Mouse (Mus musculus) CH12.LX (cell line): ENCODE measurements around the gene Prkca. TPM values are rescaled to one million over a fixed set of nuclear protein-coding genes. Genes with fewer than 3 reads are reported as not detected.
A peak's percentile ranks its signal among the peaks of the same experiment; 100 is the strongest.

ENCODE experiments used
- DNase-seq: peaks from one replicate; pipeline ENCODE4 v3.0.0-alpha.2; 2013; ENCODE audit errors: extremely low read depth
- H3K27ac ChIP-seq: 2 replicates; pipeline ENCODE4 v1.5.1; 2012; ENCODE audit warnings: low read depth, mild to moderate bottlenecking, control low read depth, moderate library complexity; ENCODE audit not compliant: insufficient read depth
- H3K27me3 ChIP-seq: replicated peaks from 2 replicates; pipeline ENCODE3; 2012; ENCODE audit warnings: inconsistent platforms
- H3K36me3 ChIP-seq, 2 experiments: replicated peaks in 1 of 2; 2 replicates each; pipeline versions ENCODE3 to v1.6.1; 2012; ENCODE audit warnings: inconsistent platforms in 1 of 2, low read length in 1 of 2, mild to moderate bottlenecking in 1 of 2, mixed read lengths in 1 of 2, moderate library complexity in 1 of 2; ENCODE audit not compliant: control insufficient read depth in 1 of 2, insufficient read depth in 1 of 2
- H3K4me1 ChIP-seq, 2 experiments: 2 replicates each; pipeline ENCODE4 v1.6.1; 2012; ENCODE audit warnings: inconsistent platforms in 1 of 2, moderate library complexity in 1 of 2; ENCODE audit not compliant: insufficient read depth in 2 of 2, control insufficient read depth in 1 of 2
- H3K4me2 ChIP-seq: 2 replicates; pipeline ENCODE4 v1.6.1; 2012; ENCODE audit warnings: low read depth, mild to moderate bottlenecking, control low read depth; ENCODE audit not compliant: poor library complexity, insufficient read depth, severe bottlenecking
- H3K4me3 ChIP-seq, 3 experiments: fragments of 150-350 bp in 1 of 3; sonication (generic) in 1 of 3; replicated peaks in 1 of 3; 2 replicates each; pipeline versions ENCODE3 to v1.5.1; 2011 to 2012; ENCODE audit warnings: low read depth in 2 of 3, low read length in 2 of 3, mild to moderate bottlenecking in 2 of 3, moderate library complexity in 2 of 3, control low read depth in 1 of 3, improper control_type of control experiment in 1 of 3, inconsistent platforms in 1 of 3, mixed read lengths in 1 of 3; ENCODE audit not compliant: poor library complexity in 1 of 3
- H3K79me2 ChIP-seq: replicated peaks from 2 replicates; pipeline ENCODE4 v1.6.1; 2012; ENCODE audit warnings: mild to moderate bottlenecking, moderate library complexity; ENCODE audit not compliant: control insufficient read depth, poor library complexity, insufficient read depth, severe bottlenecking; ENCODE audit errors: extremely low read depth
- H3K9ac ChIP-seq: 2 replicates; pipeline ENCODE4 v1.6.1; 2012; ENCODE audit warnings: low read depth, mild to moderate bottlenecking, control low read depth, moderate library complexity; ENCODE audit not compliant: insufficient read depth
- H3K9me3 ChIP-seq: replicated peaks from 2 replicates; pipeline ENCODE3; 2012; ENCODE audit warnings: low read length, inconsistent platforms, mixed read lengths
- BHLHE40 ChIP-seq: IDR thresholded peaks from 2 replicates; pipeline ENCODE4 v1.6.1; 2011; ENCODE audit warnings: mild to moderate bottlenecking, low read depth, low read length, improper control_type of control experiment
- CHD1 ChIP-seq: IDR thresholded peaks from 2 replicates; pipeline ENCODE4 v1.6.1; 2012; ENCODE audit warnings: low read depth, low read length, improper control_type of control experiment, inconsistent platforms
- CHD2 ChIP-seq: IDR thresholded peaks from 2 replicates; pipeline ENCODE4 v1.6.1; 2011; ENCODE audit warnings: low read length, improper control_type of control experiment
- E2F4 ChIP-seq: IDR thresholded peaks from 2 replicates; pipeline ENCODE4 v1.6.1; 2011; ENCODE audit warnings: low read depth, low read length, improper control_type of control experiment; ENCODE audit not compliant: insufficient replicate concordance
- ELF1 ChIP-seq: IDR thresholded peaks from 2 replicates; pipeline ENCODE4 v1.6.1; 2014; ENCODE audit warnings: low read depth, mild to moderate bottlenecking, inconsistent platforms, low read length, improper control_type of control experiment
- ETS1 ChIP-seq: conservative IDR thresholded peaks from 2 replicates; pipeline ENCODE4 v1.6.1; 2012; ENCODE audit warnings: low read depth, mild to moderate bottlenecking, inconsistent platforms, low read length, improper control_type of control experiment, moderate library complexity
- GABPA ChIP-seq: IDR thresholded peaks from 2 replicates; pipeline ENCODE4 v1.6.1; 2012; ENCODE audit warnings: low read depth, low read length, improper control_type of control experiment, inconsistent platforms; ENCODE audit not compliant: insufficient replicate concordance
- HCFC1 ChIP-seq: IDR thresholded peaks from 2 replicates; pipeline ENCODE4 v1.6.1; 2012; ENCODE audit warnings: low read depth, mild to moderate bottlenecking, inconsistent platforms, low read length, improper control_type of control experiment
- IRF4 ChIP-seq: IDR thresholded peaks from 2 replicates; pipeline ENCODE4 v1.6.1; 2014; ENCODE audit warnings: low read depth, mild to moderate bottlenecking, inconsistent platforms, low read length, improper control_type of control experiment
- JUN ChIP-seq: IDR thresholded peaks from 2 replicates; pipeline ENCODE4 v1.6.1; 2011; ENCODE audit warnings: low read depth, mild to moderate bottlenecking, low read length, improper control_type of control experiment, moderate library complexity; ENCODE audit not compliant: insufficient read depth
- JUND ChIP-seq: conservative IDR thresholded peaks from 2 replicates; pipeline ENCODE4 v1.6.1; 2011; ENCODE audit warnings: low read depth, low read length, improper control_type of control experiment
- KAT2A ChIP-seq: IDR thresholded peaks from 2 replicates; pipeline ENCODE4 v1.6.1; 2012; ENCODE audit warnings: low read length, improper control_type of control experiment, inconsistent platforms; ENCODE audit not compliant: insufficient replicate concordance
- MAFK ChIP-seq: IDR thresholded peaks from 2 replicates; pipeline ENCODE4 v1.6.1; 2011; ENCODE audit warnings: low read length, improper control_type of control experiment; ENCODE audit not compliant: insufficient replicate concordance
- MEF2A ChIP-seq: IDR thresholded peaks from 2 replicates; pipeline ENCODE4 v1.6.1; 2014; ENCODE audit warnings: low read depth, mild to moderate bottlenecking, inconsistent platforms, low read length, improper control_type of control experiment, borderline replicate concordance
- MXI1 ChIP-seq: IDR thresholded peaks from 2 replicates; pipeline ENCODE4 v1.6.1; 2011; ENCODE audit warnings: mild to moderate bottlenecking, low read depth, low read length, improper control_type of control experiment
- MYC ChIP-seq: IDR thresholded peaks from 2 replicates; pipeline ENCODE4 v1.6.1; 2011; ENCODE audit warnings: low read depth, mild to moderate bottlenecking, improper control_type of control experiment, low read length
- NELFE ChIP-seq: IDR thresholded peaks from 2 replicates; pipeline ENCODE4 v1.6.1; 2011; ENCODE audit warnings: low read depth, low read length, improper control_type of control experiment
- NRF1 ChIP-seq: IDR thresholded peaks from 2 replicates; pipeline ENCODE4 v1.6.1; 2014; ENCODE audit warnings: low read depth, mild to moderate bottlenecking, inconsistent platforms, low read length, improper control_type of control experiment, moderate library complexity
- POLR2A ChIP-seq: IDR thresholded peaks from 2 replicates; pipeline ENCODE4 v1.6.1; 2011; ENCODE audit warnings: low read depth, mild to moderate bottlenecking, improper control_type of control experiment, low read length
- POLR2AphosphoS2 ChIP-seq: IDR thresholded peaks from 2 replicates; pipeline ENCODE4 v1.6.1; 2011; ENCODE audit warnings: low read depth, low read length, improper control_type of control experiment
- RAD21 ChIP-seq: IDR thresholded peaks from 2 replicates; pipeline ENCODE4 v1.6.1; 2011; ENCODE audit warnings: low read depth, mild to moderate bottlenecking, low read length, improper control_type of control experiment, moderate library complexity
- RCOR1 ChIP-seq: conservative IDR thresholded peaks from 2 replicates; pipeline ENCODE4 v1.6.1; 2012; ENCODE audit warnings: low read depth, mild to moderate bottlenecking, inconsistent platforms, low read length, improper control_type of control experiment
- SIN3A ChIP-seq: IDR thresholded peaks from 2 replicates; pipeline ENCODE4 v1.6.1; 2012; ENCODE audit warnings: low read length, improper control_type of control experiment, inconsistent platforms
- SMC3 ChIP-seq: IDR thresholded peaks from 2 replicates; pipeline ENCODE4 v1.6.1; 2011; ENCODE audit warnings: low read depth, low read length, improper control_type of control experiment
- TBP ChIP-seq: conservative IDR thresholded peaks from 2 replicates; pipeline ENCODE4 v1.6.1; 2011; ENCODE audit warnings: low read depth, low read length, improper control_type of control experiment
- TCF12 ChIP-seq: IDR thresholded peaks from 2 replicates; pipeline ENCODE4 v1.6.1; 2014; ENCODE audit warnings: low read depth, mild to moderate bottlenecking, inconsistent platforms, low read length, improper control_type of control experiment
- UBTF ChIP-seq: IDR thresholded peaks from 2 replicates; pipeline ENCODE4 v1.6.1; 2012; ENCODE audit warnings: low read depth, mild to moderate bottlenecking, inconsistent platforms, low read length, improper control_type of control experiment, moderate library complexity
- USF1 ChIP-seq: IDR thresholded peaks from 2 replicates; pipeline ENCODE4 v1.6.1; 2014; ENCODE audit warnings: low read depth, mild to moderate bottlenecking, inconsistent platforms, low read length, improper control_type of control experiment
- USF2 ChIP-seq: conservative IDR thresholded peaks from 2 replicates; pipeline ENCODE4 v1.6.1; 2011; ENCODE audit warnings: low read depth, low read length, improper control_type of control experiment
- ZC3H11A ChIP-seq: IDR thresholded peaks from 2 replicates; pipeline ENCODE4 v1.6.1; 2012; ENCODE audit warnings: low read depth, mild to moderate bottlenecking, inconsistent platforms, low read length, improper control_type of control experiment
- ZKSCAN1 ChIP-seq: IDR thresholded peaks from 2 replicates; pipeline ENCODE4 v1.6.1; 2012; ENCODE audit warnings: low read depth, inconsistent platforms, low read length, improper control_type of control experiment, borderline replicate concordance
- ZMIZ1 ChIP-seq: IDR thresholded peaks from 2 replicates; pipeline ENCODE4 v1.6.1; 2012; ENCODE audit warnings: low read depth, mild to moderate bottlenecking, inconsistent platforms, low read length, improper control_type of control experiment
- ZNF384 ChIP-seq: IDR thresholded peaks from 2 replicates; pipeline ENCODE4 v1.6.1; 2012; ENCODE audit warnings: low read depth, low read length, improper control_type of control experiment, inconsistent platforms
- dilution Hi-C: fragments of 300-500 bp; cut with MboI; formaldehyde crosslinking; loops from 2 replicates; pipeline ENCODE4 v1.14.3; 2020; ENCODE audit warnings: low sequenced_read_pairs; ENCODE audit not compliant: extremely low pct_unique_long_range_greater_than_20kb, extremely low pct_ligation_motif_present
- in situ Hi-C: fragments of 300-500 bp; cut with MboI; formaldehyde crosslinking; loops from 3 replicates; pipeline ENCODE4 v1.14.3; 2019; ENCODE audit warnings: low sequenced_read_pairs, low pct_ligation_motif_present, low pct_unique_long_range_greater_than_20kb, mixed read lengths
- polyA plus RNA-seq: library from polyadenylated mRNA; unstranded; fragments of >175 nt; gene quantifications from 2 replicates; pipeline ENCODE4 v1.2.1, GENCODE M21; 2012; ENCODE audit warnings: low read depth; ENCODE audit not compliant: insufficient read length
- total RNA-seq, 2 experiments: library from RNA; depleted of rRNA; stranded (reverse); fragments of 300-350 nt in 1 of 2; fragments of >200 nt in 1 of 2; gene quantifications; 2 replicates each; pipeline ENCODE4 v1.2.3; 2012 to 2014

The Prkca gene
- total and polyA plus RNA-seq, 3 experiments: 40.0 to 107 (median 43.7) TPM

DNA sequence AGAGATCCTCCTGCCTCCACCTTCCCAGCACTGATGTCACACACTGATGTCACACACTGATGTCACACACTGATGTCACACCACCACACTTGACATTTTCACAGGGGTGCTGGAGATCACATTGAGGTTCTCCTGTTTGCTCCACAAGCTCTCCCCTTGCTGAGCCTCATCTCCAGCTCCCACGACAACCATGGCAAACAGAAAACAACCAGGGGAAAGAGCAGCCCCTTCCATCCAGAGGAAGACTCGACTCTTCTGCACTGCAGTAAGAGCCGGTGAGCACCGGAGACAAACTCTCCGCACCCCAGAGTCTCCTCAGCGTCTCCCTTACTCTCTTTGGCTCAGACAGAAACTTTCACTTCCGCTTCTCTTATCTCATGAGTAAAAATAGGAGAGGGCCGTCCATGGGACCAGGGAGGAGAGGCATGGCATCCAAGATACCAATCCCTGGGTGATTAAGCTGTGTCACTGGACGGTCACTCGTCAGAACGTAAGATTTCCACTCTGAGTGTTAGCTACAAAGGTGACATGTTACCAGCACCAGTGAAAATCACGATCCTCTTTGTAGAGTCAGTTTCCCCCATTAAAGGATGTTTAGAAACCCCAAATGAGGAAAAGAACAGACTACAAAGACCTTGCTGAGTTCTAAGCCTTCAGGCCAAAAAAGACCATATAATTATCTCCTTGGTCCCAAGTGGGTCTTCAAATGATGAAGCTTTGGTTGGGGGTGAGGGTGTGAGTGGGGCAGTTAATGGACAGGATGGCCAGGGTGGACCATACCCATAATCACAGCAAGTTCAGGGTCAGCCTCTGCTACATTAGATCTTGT, 95.3 kb downstream of the Prkca start (continued):
- TF ChIP-seq SIN3A (peak; percentile 72), NELFE (peak; percentile 41; the same call in 1 of the 2 replicates), BHLHE40 (peak; percentile 85), TBP (peak; percentile 16; the same call in 1 of the 2 replicates), GABPA (peak; percentile 54; the same call in 1 of the 2 replicates), RCOR1 (peak; percentile 99)

DNA sequence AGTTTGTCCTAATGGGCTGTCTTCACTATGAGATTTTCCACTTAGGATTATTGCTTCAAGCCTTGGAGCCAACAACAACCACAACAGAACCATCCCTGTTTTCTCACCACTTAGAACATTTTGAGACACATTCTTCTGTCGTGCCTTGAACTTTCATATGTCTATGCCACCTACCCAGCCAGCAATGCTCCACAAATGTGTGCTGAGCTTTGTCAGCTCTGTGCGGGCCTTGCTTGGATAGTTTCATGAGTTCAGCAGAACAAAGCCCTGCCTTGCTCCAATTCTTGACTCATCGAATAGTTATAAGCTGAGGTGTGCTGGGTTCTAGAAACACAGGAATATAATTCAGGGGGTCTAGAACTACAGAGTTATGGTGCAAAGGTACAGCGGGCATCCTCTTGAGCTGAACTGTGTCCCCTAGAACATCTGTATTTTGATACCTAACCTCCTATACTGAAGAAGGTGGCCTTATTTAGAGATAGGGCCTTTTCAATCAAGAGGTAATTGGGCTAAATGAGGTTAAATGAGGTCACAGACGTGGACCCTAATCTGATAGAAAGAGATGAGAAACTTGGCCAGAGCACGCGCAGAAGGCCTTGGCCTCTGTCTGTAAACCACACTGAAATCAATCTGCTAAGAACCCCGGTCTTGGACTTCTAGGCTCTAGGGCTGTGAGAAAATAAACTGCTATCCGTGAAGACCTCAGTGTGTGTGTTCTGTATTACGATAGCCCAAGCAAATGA, 96.4 kb downstream of the Prkca start:
- DNase-seq: no peak
- dilution Hi-C loops: no loop called here
- no peak for TF ChIP-seq MAFK
- no peak for TF ChIP-seq E2F4
- no peak for TF ChIP-seq JUND
- TF ChIP-seq MXI1: no peak; the same call in 1 of the 2 replicates
- no peak for TF ChIP-seq CHD2
- TF ChIP-seq POLR2A: 0 out of 2 replicates have a peak, but pooled peaks have one; percentile 5
- no peak; the same call in 1 of the 2 replicates for TF ChIP-seq NELFE
- no peak for TF ChIP-seq MEF2A
- peak; percentile 68; the same call in 1 of the 2 replicates for TF ChIP-seq CHD1
- TF ChIP-seq JUN: no peak
- no peak for TF ChIP-seq ZKSCAN1
- TF ChIP-seq ETS1: no peak
- no peak for TF ChIP-seq RAD21
- TF ChIP-seq ZNF384: no peak
- no peak for TF ChIP-seq MYC
- TF ChIP-seq SMC3: no peak
- 0 out of 2 replicates have a peak, but pooled peaks have one; percentile 28 for TF ChIP-seq SIN3A
- TF ChIP-seq UBTF: no peak
- no peak for TF ChIP-seq HCFC1
- TF ChIP-seq TCF12: no peak
- no peak for TF ChIP-seq IRF4
- 0 out of 2 replicates have a peak, but pooled peaks have one; percentile 27 for TF ChIP-seq POLR2AphosphoS2
- TF ChIP-seq USF2: no peak
- TF ChIP-seq BHLHE40: no peak
- 0 out of 2 replicates have a peak, but pooled peaks have one; percentile 32 for TF ChIP-seq ZMIZ1
- TF ChIP-seq ZC3H11A: no peak
- TF ChIP-seq KAT2A: no peak
- no peak for TF ChIP-seq RCOR1
- no peak for TF ChIP-seq ELF1
- TF ChIP-seq NRF1: no peak
- TF ChIP-seq USF1: no peak

More for the DNA sequence above, 96.4 kb downstream of the Prkca start:
- H3K36me3 ChIP-seq: peaks cover 0 to 27% of the 10 kb centered on the region in 2 experiments
- peaks cover 45 to 99% of the 10 kb centered on the region in 2 experiments for H3K4me1 ChIP-seq
- in situ Hi-C loops: no loop called here
- H3K4me3 ChIP-seq: no peak overlapping the region
- H3K4me2 ChIP-seq: peak overlapping the region; percentile 32; the same call in 1 of the 2 replicates
- peak overlapping the region; percentile 61 for H3K27ac ChIP-seq
- H3K27me3 ChIP-seq: no peaks in the 10 kb centered on the region
- H3K9ac ChIP-seq: peak overlapping the region; percentile 41
- peaks cover 26% of the 10 kb centered on the region for H3K79me2 ChIP-seq
- H3K9me3 ChIP-seq: no peaks in the 10 kb centered on the region
